ENCODE assay signal across 21 mouse cellular contexts in the genomic region with DNA sequence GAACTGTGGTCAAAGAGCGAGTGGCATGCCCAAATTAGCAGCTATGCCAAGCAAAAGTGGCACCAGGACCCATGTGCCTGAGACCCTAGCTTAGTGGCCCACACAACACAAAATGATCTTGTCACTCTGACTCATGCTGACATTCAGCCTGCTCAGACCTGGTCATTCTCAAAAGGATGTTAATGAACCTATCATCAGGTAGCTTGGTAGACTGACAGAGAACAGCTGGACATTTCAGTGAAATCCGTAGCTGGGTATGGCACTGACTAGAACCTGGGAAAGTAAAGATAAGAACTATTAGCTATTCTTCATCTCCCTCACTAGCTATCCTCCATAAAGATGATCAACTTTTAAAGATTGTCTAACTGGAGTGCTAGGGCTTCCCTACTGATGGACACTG.
DNase-seq lines count a peak whose midpoint lies in the region; ATAC-seq lines count a peak whose summit lies in the region.
"Had no signal": no experiment of that assay in that cellular context is flagged by ENCODE, and none has a peak within 500 bp of the region (broad histone marks: within the 10 kb centered on the region; RNA-seq: fewer than 3 reads in every experiment).

No protein-coding gene starts in this region.

- no peaks in the 10 kb centered on the region for H3K36me3 ChIP-seq in midbrain, embryonic 11.5 days (ENCODE audit: control insufficient read depth, insufficient read depth, low read length)
- no peaks in the 10 kb centered on the region for H3K36me3 ChIP-seq in midbrain, embryonic 13.5 days
- H3K36me3 ChIP-seq in midbrain, embryonic 15.5 days (replicated peaks), result no peaks in the 10 kb centered on the region
- H3K36me3 ChIP-seq in midbrain, embryonic 16.5 days (ENCODE audit: control insufficient read depth, insufficient read depth, low read length), result no peaks in the 10 kb centered on the region
- H3K36me3 ChIP-seq: G1E had no signal

- H3K4me3 ChIP-seq in midbrain, embryonic 11.5 days (ENCODE audit: low read depth, low read length), result no peak overlapping the region
- H3K4me3 ChIP-seq in midbrain, embryonic 13.5 days (replicated peaks), result no peak overlapping the region
- H3K4me3 ChIP-seq in midbrain, embryonic 15.5 days, result no peak overlapping the region
- no peak overlapping the region for H3K4me3 ChIP-seq in midbrain, embryonic 16.5 days (ENCODE audit: low read depth, low read length)

- no peak for ATAC-seq in midbrain, embryonic 11.5 days (ENCODE audit: low FRiP score)
- ATAC-seq in midbrain, embryonic 13.5 days, result no peak
- ATAC-seq in midbrain, embryonic 15.5 days (replicated peaks), result no peak
- ATAC-seq in midbrain, embryonic 16.5 days, result no peak
- ATAC-seq: activated CD4-positive, CD25-positive, alpha-beta regulatory T cell, adult 4 months; CD4-positive, CD25-positive, alpha-beta regulatory T cell, adult 4 months; Patski had no signal

- no peak overlapping the region for H3K27ac ChIP-seq in midbrain, embryonic 11.5 days (ENCODE audit: low read depth, low read length)
- no peak overlapping the region for H3K27ac ChIP-seq in midbrain, embryonic 13.5 days
- 0 out of 2 replicates have a peak overlapping the region, but pooled peaks have one; percentile 34 for H3K27ac ChIP-seq in midbrain, embryonic 15.5 days
- no peak overlapping the region for H3K27ac ChIP-seq in midbrain, embryonic 16.5 days (ENCODE audit: low read length)

- WGBS in midbrain, embryonic 11.5 days, result 70% methylated on average over 2 of the region's 2 CpGs
- 74% methylated on average over 2 of the region's 2 CpGs for WGBS in midbrain, embryonic 13.5 days
- WGBS in midbrain, embryonic 15.5 days, result 77% methylated on average over 2 of the region's 2 CpGs
- 78% methylated on average over 2 of the region's 2 CpGs for WGBS in midbrain, embryonic 16.5 days

- no peak overlapping the region for H3K9ac ChIP-seq in midbrain, embryonic 11.5 days (ENCODE audit: low read length)
- no peak overlapping the region for H3K9ac ChIP-seq in midbrain, embryonic 13.5 days (replicated peaks)
- no peak overlapping the region for H3K9ac ChIP-seq in midbrain, embryonic 15.5 days
- H3K9ac ChIP-seq in midbrain, embryonic 16.5 days (ENCODE audit: low read depth, low read length), result no peak overlapping the region

- H3K27me3 ChIP-seq in midbrain, embryonic 11.5 days (ENCODE audit: control insufficient read depth, insufficient read depth, low read length), result peaks cover 30% of the 10 kb centered on the region
- peaks cover 77% of the 10 kb centered on the region for H3K27me3 ChIP-seq in midbrain, embryonic 13.5 days
- H3K27me3 ChIP-seq in midbrain, embryonic 15.5 days (replicated peaks), result peaks cover 50% of the 10 kb centered on the region
- peaks cover 37% of the 10 kb centered on the region for H3K27me3 ChIP-seq in midbrain, embryonic 16.5 days (ENCODE audit: control insufficient read depth, insufficient read depth, low read depth, low read length)
- H3K27me3 ChIP-seq: CH12.LX, Patski had no signal

- no peak overlapping the region for H3K4me2 ChIP-seq in midbrain, embryonic 11.5 days
- no peak overlapping the region for H3K4me2 ChIP-seq in midbrain, embryonic 13.5 days (replicated peaks)
- no peak overlapping the region for H3K4me2 ChIP-seq in midbrain, embryonic 15.5 days
- no peak overlapping the region for H3K4me2 ChIP-seq in midbrain, embryonic 16.5 days (ENCODE audit: low read length)

- no peaks in the 10 kb centered on the region for H3K9me3 ChIP-seq in midbrain, embryonic 11.5 days (ENCODE audit: control insufficient read depth, low read length)
- H3K9me3 ChIP-seq in midbrain, embryonic 13.5 days, result no peaks in the 10 kb centered on the region
- no peaks in the 10 kb centered on the region for H3K9me3 ChIP-seq in midbrain, embryonic 15.5 days
- H3K9me3 ChIP-seq in midbrain, embryonic 16.5 days (replicated peaks; ENCODE audit: control insufficient read depth, low read length, poor library complexity, severe bottlenecking), result no peaks in the 10 kb centered on the region

- peak; percentile 67 for DNase-seq in heart, adult 11 months
- DNase-seq in heart, postnatal 4 days, result no peak
- peak; percentile 66 for DNase-seq in midbrain, embryonic 11.5 days (ENCODE audit: low spot score, missing footprints)
- DNase-seq: adrenal gland, adult 2 months; adrenal gland, adult 8-10 months; adrenal gland, postnatal 10 days; adrenal gland, postnatal 14 days; adrenal gland, postnatal 25 days; adrenal gland, postnatal 36 days; B cell, adult 2 months; cerebellum, adult 11 months; cerebellum, adult 11-12 months; cerebellum, adult 18-20 months had no signal

- H3K4me1 ChIP-seq in midbrain, embryonic 11.5 days (ENCODE audit: control insufficient read depth, insufficient read depth, low read length), result no peaks in the 10 kb centered on the region
- H3K4me1 ChIP-seq in midbrain, embryonic 13.5 days (replicated peaks), result no peaks in the 10 kb centered on the region
- no peaks in the 10 kb centered on the region for H3K4me1 ChIP-seq in midbrain, embryonic 15.5 days
- no peaks in the 10 kb centered on the region for H3K4me1 ChIP-seq in midbrain, embryonic 16.5 days (ENCODE audit: control insufficient read depth, insufficient read depth, low read length)
